Mouse (Mus musculus) testis, postnatal 14 days (tissue): ENCODE measurements around the gene Olfr410.

Experiments
- DNase-seq: peaks from one replicate; pipeline ENCODE4 v3.0.0; 2021; ENCODE audit warnings: low spot score

The Olfr410 gene

GRCm38 (mm10) chr11:74337931-74338330 is at the start of gene Olfr410:
TSS of gene Olfr410 (minus strand) at chr11:74338031.
- DNase-seq = no peak

- DNase-seq = no peak
Measured at GRCm38 (mm10) chr11:74387203-74387602, 49.4 kb upstream of the Olfr410 start.

GRCm38 (mm10) chr11:74385674-74386073 is 47.8 kb upstream of the Olfr410 start:
- DNase-seq = no peak

- no peak for DNase-seq
Measured at GRCm38 (mm10) chr11:74379166-74379873, 41.5 kb upstream of the Olfr410 start.

GRCm38 (mm10) chr11:74376847-74377246 is 39.0 kb upstream of the Olfr410 start:
- no peak for DNase-seq

- peak; percentile 54 for DNase-seq
Measured at GRCm38 (mm10) chr11:74371393-74372100, 33.7 kb upstream of the Olfr410 start.

- no peak for DNase-seq
Measured at GRCm38 (mm10) chr11:74361769-74362168, 23.9 kb upstream of the Olfr410 start, which contains the start of gene Olfr412. TSS of gene Olfr412 (plus strand) at chr11:74362069.

GRCm38 (mm10) chr11:74352550-74352949 is 14.7 kb upstream of the Olfr410 start, which contains the start of gene Olfr411:
TSS of gene Olfr411 (minus strand) at chr11:74352650.
- no peak for DNase-seq

GRCm38 (mm10) chr11:74328781-74329180 is 9.1 kb downstream of the Olfr410 start:
- no peak for DNase-seq

- DNase-seq = no peak
Measured at GRCm38 (mm10) chr11:74326044-74326443, 11.8 kb downstream of the Olfr410 start.

GRCm38 (mm10) chr11:74287256-74287655 is 50.6 kb downstream of the Olfr410 start:
- DNase-seq = no peak

GRCm38 (mm10) chr11:74283436-74283835 is 54.4 kb downstream of the Olfr410 start, which contains the start of gene Olfr59:
TSS of gene Olfr59 (plus strand) at chr11:74283736.
- no peak for DNase-seq
